Mouse (Mus musculus) cerebellum, postnatal 36 days (tissue): Measurements from ENCODE around the gene Gmpr.
A peak's percentile ranks its signal among the peaks of the same experiment; 100 is the strongest.

Experiments used
- DNase-seq, 2 experiments: peaks; one replicate each; pipeline ENCODE4 v3.0.0; 2021 to 2022; ENCODE audit warnings: mixed read lengths in 2 of 2

Gene Gmpr

DNA sequence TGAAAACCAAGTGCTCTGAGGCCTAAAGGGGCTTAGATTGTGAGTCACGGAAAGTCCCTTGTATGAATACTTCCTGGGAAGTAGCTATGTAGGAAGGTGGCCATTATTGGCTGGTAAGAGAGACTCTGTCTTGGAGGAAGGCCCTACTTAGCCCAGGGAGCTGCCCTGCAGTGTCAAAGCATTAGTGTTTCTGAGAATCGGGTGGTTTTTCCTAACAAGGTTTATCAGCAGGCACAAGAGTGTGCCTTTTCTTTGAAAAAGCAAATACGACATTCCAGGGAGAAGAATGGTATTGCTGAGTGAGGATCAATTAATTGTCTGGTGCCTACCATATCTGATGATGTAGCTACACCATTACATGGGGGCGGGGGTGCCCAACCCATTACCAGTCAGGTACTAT lies 39.7 kb downstream of the Gmpr start:
- DNase-seq, result no peak

DNA sequence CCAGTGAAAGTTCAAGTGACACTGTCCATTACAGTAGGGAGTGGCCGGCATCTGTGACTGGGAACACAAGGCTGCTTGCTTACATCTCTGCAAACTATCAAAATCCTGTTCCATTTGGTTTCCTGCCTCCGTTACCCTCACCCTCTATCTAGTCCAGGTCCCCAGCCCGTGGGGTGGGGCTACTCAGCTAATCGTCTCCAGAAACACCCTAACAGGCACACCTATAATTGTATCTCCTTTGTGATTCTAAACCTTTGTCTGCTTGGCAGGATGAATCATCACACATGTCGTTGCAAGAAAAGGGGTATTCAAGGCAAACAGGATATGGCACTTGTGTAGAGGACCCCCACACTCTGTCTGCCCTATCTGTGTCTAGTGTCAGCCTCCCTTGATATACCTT lies 40.3 kb downstream of the Gmpr start:
- DNase-seq, result no peak

DNA sequence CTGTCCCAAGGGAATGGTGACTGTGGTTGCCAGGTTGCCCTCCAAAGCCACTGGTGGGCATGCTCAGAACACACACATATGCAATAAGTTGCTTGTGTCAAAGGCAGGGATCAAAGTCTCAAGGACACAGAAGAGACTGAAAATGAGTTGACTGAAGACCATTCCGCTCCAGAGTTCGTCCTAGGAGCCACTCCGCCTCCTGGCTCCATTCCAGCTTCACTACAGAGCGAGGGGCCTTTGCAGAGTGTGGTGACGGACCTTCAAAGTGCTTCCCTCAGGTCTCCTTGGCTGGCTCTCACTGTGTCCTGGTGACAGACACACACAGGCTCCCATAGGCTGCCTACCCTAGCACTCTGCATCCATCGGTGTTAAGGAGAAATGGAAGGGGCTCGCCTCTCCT lies 46.4 kb downstream of the Gmpr start:
- DNase-seq, result no peak

DNA sequence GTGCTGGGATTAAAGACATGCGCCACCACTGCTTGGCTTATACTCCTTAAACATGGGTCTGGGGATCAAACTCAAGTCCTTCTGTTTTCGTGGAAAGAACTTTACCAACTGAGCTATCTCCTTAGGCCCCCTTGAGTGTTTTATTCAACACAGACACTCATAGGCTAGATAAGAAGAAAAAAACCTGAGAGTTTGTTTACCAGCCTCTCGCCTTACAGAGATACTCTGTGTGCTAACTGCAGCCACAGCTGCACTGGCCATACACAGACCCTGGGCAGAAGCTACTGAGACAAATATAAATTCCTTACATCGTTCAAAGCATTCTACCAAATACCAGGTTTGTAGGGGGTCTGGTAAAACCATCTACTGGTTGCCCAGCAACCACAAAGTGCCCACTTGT lies 51.1 kb downstream of the Gmpr start:
- DNase-seq, result no peak

DNA sequence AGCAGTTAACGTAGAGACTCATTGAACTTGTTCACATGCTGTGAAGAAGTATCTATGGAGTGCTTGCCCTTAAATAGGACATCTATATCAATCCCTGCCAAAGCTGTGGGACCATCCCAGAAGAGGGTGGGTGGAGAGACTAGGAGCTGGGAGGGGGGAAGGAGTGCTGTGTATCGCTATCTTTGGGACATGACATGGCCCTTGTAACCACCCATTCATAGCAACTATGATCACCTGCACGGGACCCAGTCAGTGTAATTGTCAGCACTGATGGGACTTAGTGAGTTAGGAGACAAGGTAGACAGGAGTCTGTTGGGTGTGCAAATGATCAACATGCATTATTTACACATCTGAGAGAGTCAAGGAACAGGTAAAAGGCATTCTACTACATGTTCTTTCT lies 52.0 kb downstream of the Gmpr start:
- no peak for DNase-seq

DNA sequence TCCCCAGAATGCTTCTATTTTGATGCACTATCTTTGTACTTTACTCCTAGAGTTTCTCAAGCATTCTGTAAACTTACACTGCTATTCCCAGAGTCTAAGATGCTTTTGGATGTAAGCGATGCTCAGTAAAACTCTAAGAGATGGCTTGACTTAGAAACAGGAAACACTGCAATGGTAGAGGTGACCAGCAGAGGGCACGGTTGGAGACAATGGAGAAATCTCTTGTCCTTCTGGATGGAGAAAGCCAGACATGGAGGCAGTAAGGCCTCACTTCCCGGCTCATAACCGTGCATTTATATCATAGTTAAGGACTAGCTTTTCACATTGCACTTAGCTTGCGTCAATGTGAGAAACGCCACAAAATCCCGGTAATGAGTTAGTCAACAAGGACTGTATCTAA lies 53.3 kb downstream of the Gmpr start:
- DNase-seq, result no peak

DNA sequence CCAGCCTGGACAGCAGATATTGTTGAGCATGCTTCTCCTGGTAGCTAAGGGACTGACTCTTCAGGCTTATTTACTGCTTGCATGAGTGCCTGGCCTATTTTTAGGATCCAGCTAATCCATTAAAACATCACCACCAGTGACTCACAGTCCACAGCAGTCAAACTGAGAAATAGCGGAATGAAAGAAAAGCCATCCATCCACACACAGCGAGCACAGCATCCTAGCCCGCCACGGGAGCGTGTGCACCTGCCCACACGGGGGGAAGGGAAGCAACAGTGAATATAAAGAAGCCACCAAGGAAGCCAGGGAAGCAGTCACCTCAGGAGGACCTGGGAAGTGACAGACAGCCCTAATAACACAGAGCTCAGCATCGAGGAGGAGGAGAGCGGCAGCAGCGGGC lies 54.8 kb downstream of the Gmpr start:
- DNase-seq, result no peak

DNA sequence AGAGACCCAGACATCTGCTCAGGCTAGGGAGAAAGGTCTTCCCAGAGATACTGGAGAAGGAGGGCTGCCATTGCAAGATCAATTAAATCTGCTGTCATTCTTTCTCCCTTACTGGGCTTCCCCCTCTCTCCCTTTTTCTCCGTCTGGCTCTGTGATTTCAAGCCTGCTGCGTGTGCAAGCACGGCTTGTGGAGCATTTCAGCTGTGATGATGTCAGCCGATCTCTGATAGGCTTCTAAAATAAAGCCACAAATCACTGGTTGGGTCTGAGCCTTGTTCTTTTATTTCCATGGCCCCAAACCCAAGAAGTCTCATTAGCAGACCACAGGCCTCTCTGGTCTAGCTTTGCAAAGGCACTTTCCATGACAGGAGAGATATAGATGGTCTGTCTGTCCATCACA lies 57.7 kb downstream of the Gmpr start:
- no peak for DNase-seq

DNA sequence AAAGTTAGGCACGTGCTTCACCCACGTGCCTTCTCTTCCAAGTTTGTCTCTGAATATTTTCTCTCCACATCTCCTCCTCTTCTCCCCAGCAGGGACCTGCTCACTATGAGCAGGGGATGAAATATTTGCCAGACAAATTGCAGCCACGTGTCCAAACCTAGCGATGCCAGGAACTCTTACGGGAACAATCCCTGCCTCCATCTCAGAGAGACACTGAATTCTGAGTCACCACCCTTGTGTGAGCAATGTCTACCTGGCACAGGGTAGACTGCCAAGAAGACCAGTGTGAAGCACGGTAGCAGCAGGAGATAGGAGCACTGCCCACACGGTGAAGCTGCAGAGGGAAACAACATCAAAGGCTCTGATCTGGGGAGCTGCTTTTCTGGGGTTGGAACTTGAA lies 62.7 kb downstream of the Gmpr start:
- DNase-seq, result peak; percentile 47 to 68

DNA sequence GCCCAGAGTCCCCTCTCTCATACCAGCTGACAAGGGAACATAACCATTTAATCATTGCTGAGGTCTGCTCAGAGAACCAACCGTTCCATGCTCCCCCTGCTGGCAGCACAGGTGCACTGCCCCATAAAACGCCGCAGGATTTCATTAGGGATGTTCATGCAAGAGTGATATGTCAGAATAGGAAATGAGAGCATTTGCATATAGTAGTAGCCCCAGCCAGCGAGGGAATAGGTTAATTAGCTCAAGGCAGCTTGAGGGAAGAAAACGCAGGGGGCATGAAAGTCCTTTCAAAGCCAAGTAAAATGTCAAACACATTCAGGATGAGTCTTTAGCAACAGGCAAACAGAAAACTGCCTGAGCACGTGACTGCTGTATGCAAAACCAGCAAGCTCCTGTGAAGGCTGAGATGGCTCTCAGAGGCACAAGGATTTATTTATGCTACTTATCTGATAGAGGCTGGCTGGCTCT lies 64.6 kb downstream of the Gmpr start:
- DNase-seq, result peak; percentile 86 to 91

DNA sequence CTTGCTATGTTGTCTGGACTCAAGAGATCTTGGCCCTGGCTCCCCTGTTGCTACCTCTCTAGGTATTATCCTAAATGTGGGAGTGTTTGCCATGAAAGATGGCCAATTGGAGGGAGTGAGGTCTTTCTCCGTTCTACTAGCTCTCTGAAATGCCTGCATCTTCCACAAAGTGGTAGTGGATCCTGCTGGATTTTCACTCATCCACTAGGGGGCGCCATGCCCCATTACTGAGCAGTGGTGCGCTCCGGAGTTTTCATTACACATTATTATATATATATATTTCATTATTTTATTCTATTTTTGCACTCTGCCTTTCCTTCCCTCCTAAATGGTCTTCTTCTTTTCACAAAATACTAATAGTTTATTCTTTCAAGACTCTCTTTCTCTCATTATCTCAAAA lies 65.5 kb downstream of the Gmpr start:
- DNase-seq, result peak; percentile 62 to 71

DNA sequence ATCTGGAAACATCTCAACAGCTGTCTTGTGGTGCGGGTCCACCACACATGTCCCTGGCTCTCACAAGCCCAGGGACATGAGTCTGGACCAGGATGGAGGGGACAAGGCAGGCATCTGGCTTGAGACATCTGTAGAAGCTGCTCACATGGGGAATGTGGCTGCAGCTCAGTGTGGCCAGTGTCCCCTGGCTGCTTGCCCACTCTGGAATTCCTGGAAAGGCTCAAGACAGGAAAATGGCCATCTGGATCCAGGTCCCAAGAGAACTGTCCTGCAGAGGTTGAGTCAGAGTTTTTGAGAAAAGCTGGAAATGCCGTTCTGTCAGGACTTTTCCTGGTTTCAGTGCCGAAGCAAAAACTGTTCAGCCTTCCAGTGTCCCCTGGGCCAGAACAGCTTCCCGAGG lies 68.9 kb downstream of the Gmpr start:
- DNase-seq, result no peak

DNA sequence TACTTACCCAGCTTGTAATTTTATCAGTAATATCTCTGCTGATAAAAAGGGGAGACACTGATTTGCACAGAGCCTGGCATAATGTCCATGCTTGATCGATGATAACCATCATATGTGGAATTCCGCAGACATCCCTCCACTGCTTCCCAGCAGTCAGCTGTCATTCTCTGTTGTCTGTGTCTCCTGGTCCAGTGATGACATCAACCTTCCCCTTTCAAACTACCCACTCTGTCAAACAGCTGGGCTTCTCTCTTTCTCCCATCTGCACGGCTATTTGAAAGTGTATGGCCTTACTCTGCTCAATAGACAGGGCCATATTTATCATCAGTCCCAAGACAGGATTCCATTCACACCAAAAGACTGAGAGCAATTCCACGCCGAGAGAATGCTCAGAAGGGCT lies 70.1 kb downstream of the Gmpr start:
- no peak for DNase-seq

DNA sequence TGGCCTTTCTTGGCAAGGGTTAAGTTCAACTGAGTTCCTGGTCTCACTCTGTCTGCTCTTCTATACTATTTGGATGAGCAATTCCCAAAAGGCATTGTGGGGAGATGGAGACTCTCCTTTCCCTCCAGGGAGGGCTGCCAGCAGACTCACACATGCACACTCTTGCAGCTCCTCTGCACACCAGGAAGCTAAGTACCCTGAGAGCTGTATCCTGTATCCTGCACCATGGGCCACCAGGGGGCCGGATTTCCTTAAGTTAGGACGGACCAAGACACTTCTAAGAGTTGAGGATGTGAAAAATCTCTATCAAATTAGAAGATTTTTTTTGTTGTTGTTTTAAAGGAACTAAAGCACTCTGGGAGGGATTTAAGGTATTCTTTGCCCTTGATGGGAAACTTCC lies 70.5 kb downstream of the Gmpr start:
- DNase-seq, result no peak

DNA sequence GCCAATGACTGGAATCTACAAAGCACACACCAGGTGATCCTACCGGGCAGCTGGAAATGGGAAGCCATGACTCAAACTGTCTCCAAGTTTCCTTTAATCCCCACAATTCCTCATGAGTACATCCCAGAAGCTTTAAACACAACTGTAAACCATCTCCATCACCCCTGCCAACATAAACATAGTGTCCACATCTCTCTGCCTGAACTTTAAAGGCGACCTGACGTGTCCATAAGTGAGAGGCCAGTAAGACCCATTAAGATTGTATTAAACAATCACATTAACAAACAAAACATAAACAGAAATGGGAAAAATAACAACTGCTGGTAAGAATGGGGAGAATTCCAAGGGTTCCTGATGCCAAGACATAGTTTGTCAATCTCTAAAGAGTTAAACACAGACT lies 72.5 kb downstream of the Gmpr start:
- DNase-seq, result no peak

DNA sequence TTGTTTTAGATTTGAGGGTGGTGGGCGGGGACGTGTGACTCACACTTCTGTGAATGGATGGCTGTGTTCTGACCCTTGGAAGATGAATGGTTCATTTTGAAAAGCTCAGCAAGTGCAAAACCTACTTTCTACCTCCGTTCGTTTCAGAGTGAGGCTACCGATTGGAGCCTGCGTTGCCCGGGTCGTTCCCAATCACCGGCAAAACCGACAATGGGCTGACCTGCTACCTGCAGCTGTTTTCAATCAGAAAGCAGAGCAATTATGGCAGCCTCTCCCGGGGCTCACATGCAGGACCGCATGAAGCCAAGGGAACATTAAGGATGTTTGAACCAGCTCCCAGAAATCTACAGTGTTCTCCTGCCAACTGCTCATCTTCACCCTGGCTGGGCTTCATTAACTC lies 75.0 kb downstream of the Gmpr start:
- no peak for DNase-seq

DNA sequence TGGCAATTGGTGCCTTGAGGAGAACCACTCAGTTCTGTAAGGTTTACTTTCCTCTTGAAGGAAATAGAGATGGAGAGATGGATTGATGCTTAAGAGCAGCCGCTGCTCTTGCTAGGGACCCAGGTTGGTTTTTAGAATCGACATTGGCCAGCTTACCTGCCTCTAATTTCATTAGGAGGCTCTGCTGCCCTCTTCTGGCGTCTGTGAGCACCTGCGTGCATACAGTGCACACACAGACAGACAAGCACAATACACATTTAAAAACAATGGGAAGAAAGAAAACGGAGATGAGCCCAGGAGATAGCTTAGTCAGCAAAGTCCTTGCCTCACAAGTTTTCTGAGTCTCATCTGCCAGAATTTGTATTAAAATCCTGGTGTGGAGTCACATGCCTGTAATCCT lies 75.8 kb downstream of the Gmpr start:
- DNase-seq, result no peak

DNA sequence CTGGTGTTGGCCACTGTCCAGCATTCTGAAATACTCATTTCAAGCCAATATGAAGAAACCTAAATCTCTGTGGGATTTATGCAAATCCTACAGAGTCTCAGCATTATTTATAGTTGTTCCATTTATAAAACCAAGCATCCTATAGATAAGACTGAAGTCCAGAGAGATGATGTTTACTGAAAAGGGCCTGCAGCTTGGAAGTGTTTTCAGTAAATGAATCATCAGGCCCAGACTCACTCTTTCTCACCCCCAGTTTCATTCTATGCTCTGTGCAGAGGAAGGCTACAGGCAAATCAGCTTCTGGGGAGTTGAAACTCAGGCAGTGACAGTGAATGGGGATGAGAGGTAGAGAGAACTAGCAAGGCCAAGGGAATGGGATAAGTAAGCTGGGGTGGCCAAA lies 83.7 kb downstream of the Gmpr start:
- no peak for DNase-seq

DNA sequence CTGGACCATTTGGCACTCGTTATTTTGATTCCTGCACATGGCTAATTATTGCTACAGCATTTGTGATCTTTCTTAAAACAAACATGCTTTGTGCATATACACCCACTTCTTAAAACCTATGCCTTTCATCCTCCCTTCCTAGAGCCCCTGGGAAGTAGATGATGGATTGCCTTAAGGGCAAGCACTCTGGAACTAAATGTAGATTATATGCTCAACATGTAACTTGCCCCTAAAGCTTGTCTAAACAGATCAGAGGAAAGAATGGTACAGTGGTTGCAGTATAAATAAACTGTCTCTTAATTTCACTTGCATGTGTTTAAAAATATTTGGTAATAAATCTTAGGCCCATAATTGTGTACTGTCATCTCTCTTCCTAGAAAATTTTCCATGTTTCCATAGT lies 86.7 kb downstream of the Gmpr start:
- no peak for DNase-seq

DNA sequence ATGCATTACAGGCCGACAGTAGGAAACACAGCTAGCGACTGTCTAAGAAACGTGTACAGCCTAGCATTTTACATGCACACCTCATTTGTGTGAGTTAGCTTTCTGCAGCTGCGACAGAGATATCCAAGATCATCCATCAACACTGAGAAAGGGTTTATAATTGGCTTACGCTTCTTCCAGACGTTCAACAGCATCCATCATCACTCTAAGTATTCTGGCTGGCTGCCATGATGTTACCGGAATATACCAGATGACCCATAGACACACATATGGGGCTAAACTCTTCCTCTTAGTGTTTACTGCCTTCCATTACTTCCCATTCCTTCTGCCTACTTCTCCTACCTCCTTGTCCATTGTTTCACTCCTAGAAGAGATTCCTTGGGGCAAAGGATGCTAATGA lies 88.2 kb downstream of the Gmpr start:
- no peak for DNase-seq

DNA sequence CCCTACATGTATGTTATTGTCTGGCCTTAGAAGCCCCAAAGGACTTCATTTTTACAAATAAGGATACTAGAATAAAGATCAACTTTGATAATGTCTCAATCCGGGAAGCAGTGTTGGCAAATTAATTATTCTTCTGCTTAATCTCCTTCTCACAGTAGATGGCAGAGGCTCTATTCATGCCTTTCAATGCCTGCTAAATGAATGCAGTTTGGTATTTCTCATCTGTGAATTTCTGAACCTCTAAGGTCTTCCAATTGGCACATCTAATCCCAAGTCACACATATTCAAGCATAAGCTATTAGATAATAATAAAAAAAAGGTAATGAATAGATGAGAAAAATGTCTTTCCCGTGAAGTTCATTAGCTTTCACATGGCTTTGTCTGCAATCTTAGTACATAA lies 92.6 kb downstream of the Gmpr start:
- no peak for DNase-seq

DNA sequence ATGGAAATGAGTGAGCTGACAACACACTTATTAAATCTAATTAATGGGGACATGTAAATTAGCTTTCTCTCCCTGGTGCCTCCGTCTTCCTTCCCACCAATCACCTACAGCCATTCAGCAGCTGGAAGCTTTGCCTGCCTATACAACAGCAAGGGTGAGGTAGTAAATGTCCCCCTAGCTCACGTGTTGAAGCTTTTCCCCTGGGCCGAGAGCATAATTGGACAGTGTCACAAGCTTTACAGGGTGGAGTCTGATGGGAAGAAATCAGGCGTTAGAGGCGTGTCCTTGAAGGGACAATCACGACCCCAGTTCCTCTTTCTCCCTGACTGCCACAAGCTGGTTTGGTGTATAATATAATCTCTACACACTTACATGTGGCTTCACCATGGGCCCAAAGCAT lies 93.2 kb downstream of the Gmpr start:
- DNase-seq, result no peak
